Mouse (Mus musculus) right cerebral cortex, postnatal 10 days (tissue): ENCODE measurements at regions not wholly inside any gene's neighbourhood (a gene's known extent, or its start where the extent isn't known, plus 50 kb on each side); places are given as distances from the start of the nearest gene placed in this dataset.

ENCODE experiments used
- DNase-seq, 2 experiments: peaks; one replicate each; pipeline ENCODE4 v3.0.0; 2021; ENCODE audit warnings: low spot score in 2 of 2

- DNase-seq, result peak in 1 of 2 experiments; percentile 10
These were observed 108.4 kb downstream of the Gm21913 start for GRCm38 (mm10) chrY:74732116-74732515.
